Mouse (Mus musculus): ENCODE results near the gene Zfp219.
"Not testable (repeated sequence)": the region's sequence is repeated elsewhere in the genome, so short reads cannot be mapped to it uniquely, and the experiment has no call there.

Gene Zfp219

DNA sequence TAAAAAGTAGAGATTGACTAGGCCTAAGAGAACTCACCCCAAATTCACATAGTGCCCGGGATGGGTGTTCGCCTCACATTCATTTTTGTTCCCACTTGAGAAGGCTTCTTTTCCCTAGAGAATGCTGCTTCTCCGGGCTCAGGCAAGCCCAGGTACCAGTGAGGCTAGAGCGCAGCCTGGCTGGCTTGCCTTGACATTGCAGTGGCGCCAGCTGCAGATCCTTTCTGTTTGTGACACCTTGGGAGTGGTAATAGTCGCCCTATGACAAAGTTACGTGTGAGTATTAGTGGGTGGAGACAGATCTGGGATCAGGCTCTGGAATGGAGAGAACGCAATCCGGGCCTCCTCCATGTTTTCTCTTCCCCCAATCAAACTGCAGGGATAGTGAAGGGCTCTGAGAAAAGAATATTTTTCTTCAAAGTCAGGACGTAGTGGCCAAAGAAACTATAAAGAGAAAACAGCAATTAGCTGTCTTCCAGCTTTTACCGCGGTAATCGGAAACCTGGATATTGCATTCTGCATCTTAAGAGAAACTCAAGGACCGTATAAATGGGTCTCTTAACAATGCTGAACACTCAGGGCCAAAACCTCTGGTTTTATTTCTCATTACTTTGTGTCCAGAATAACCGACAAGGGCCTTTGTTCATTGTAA is at the start of gene Zfp219:
Zfp219 (minus strand) TSS at position 248 of the 652 bp plus-strand sequence.
- DNase-seq (ENCODE audit: low spot score in 2 of 2) = peak in 1 of 2 experiments; percentile 56

DNA sequence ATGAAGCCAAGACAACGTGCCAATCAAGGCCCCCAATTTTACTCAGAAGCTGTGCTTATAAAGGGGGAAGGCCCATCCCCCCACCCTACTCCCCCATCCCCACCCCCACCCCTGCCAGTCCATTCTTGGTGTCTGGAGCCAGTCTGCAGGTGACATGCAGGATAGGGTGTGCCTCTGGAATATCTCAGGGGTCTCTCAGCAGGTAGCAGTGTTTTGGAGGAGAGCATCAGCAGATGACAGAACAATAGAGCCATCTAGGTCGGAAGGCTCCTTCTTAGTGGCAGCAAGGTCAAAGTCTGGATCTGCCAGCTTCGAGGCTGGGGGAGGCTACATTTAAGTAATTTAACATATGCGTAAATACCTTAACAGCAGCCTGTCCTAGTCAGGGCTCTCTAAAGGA is 45.6 kb upstream of the Zfp219 start:
- no peak for DNase-seq (ENCODE audit: low spot score in 2 of 2)

DNA sequence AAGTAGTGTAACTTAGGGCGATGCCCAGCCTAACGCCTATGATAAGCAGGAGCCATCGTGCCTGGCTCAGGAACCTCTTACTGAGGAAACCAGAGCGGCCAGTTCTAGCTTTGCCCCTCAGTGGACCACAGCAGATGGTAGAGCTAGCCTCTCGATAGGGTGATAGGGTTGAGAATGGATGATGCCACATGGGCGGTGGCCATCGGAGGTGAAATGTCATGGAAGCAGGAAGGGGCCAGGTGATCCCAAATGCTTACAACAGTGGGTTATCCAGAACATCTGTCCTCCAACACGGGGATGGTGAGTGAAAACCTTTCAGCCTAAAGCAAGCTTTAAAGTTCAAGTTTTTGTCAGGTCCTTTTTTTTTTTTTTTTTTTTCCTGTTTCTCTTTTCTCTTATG is 41.3 kb upstream of the Zfp219 start:
- DNase-seq (ENCODE audit: low spot score in 2 of 2) = no peak

DNA sequence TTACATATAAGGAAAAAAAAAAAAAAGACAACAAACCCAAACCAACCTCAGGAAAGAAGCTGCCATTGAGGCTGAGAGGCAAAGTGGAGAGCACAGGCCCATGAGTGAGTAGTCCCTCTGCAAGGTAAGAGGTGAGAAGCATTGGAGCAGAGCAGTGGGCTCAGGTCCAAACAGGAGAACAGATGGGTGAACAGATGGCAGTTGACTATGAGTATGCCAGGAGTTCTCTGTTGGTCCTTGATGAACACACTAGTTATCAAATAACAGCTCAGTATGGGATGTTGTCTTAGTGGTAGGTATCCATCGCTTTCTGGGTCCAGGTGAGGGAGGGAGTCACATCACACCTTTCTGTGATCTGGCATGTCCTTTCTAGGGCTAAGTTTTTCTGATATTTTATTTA is 40.3 kb upstream of the Zfp219 start:
- DNase-seq (ENCODE audit: low spot score in 2 of 2) = peak in 1 of 2 experiments; percentile 51

DNA sequence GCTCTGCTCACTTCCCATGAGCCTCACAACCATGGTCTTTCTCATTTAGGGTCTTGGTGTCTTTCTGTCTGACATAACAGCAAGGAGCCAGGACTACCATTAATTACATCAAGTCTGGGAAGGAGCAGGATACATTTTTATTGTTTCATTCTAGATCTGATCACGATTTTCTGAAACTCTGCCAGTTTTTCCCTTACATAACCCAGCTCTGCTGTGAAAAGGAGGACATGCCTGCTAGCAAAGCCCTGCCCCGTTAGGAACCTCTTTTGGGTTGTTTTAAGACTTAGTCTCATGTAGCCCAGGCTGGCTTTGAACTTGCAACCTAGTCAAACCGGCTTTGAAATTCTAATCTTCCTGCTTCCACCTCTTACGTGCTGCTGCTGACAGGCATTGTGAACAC is 39.4 kb upstream of the Zfp219 start:
- no peak for DNase-seq (ENCODE audit: low spot score in 2 of 2)

DNA sequence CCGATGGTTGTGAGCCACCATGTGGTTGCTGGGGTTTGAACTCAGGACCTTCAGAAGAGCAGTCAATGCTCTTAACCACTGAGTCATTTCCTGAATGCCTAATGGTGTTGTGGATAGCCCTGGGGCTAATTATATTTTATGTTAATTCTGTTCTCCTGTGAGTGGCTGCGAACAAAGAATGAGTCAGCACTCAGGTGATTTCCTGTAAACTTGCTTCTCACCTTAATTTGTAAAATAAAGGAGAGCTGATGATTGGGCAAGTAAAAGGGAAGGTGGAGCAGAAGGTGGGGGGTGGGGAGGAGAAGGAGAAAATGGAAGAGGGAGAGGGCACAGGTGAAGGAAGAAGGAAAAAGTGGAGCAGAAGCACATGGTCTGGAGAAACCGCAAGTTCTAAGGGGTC is 32.2 kb upstream of the Zfp219 start:
- not testable (repeated sequence) for DNase-seq (ENCODE audit: low spot score in 2 of 2)

DNA sequence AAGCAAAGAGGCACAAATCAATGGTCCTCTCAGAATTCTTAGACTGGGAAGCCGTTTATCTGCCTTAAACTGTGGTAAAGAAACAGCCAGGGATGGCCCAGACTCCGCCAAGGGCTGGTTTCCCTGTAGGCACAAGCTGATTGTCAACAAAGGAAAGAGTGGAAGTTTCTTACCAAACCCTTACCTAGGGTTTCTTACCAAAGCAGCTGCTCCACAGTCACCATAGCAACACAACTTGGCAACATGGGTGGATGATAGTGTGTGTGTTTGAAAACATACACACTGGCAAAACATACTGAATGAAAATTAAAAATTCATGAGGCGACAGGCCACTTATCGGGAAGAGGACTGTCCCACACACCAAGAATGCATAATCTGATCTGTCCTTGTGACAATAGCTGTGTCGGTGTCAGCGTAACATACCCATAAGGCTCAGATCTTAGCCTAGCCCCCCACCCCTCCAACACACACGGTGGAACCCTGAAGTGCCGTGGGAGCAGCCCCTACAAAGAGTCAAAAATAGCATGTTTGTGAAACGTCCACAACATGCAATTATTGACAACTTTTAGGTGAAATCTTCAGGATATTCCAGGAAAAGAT is 25.5 kb upstream of the Zfp219 start:
- DNase-seq (ENCODE audit: low spot score in 2 of 2) = no peak

DNA sequence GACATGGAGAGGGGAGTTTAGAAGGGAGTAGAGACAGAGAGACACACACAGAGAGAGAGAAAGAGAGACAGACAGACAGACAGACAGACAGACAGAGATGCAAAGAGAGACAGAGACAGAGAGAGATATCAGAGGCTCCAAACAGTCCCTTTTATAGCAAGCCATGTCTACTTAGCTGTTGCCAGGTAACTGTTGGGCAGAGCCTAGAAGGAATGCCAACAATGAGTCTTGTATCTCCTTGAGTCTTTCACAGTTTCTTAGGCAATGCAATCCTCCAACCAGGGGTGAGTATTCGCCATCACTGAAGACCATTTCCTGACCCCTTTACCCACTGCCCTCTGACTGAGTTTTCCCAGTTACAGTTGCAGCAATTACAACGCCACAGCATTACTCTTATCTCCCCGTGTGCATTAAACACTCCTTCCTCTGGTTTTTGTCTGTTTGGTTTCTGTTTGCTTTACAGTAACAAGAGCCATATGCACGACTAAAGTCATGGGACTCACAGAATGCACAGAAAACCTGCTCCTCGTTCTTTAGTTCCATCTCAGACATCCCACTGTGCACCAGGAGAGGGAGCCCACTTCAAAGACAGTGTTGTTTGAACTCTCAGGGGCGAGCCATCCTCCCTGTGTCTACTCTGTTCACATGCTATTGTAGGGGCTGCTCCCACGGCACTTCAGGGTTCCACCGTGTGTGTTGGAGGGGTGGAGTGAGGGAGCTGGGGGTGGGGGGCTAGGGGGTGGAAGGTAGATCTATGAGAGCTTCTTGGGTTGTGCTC is 24.6 kb upstream of the Zfp219 start:
- DNase-seq (ENCODE audit: low spot score in 2 of 2) = peak in 1 of 2 experiments; percentile 22

DNA sequence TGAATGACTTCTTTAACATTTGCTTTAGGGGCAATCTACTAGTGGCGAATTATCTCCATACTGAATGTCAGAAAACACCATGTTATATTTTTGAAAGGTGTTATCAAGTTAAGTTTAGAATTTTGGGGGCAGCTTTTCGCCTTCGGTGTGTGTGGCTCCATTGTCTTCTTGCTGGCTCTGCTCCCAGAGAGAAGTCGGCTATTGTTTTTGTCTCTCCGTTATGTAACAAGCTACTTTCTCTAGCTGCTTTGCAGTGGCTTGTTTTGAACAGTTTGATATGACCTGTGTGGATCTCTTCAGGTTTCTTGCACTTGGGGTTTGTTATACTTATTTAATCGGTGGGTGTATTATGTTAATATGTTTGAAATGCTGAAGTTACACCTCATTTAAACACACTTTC is 22.9 kb upstream of the Zfp219 start:
- DNase-seq (ENCODE audit: low spot score in 2 of 2) = no peak

DNA sequence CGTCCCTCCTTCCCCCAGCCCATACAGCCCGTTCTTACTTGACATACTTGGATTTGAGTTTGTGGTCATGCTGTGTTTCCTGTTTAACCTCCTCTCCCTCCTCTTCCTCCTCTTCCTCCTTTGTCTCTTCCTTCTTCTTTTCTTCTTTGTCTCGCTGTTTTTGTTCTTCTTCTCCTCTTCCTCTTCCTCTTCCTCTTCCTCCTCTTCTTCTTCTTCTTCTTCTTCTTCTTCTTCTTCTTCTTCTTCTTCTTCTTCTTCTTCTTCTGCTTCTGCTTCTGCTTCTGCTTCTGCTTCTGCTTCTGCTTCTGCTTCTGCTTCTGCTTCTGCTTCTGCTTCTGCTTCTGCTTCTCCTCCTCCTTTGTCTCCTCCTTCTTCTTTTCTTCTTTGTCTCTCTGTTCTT is 21.8 kb upstream of the Zfp219 start, which contains the start of gene Olfr221:
Olfr221 (minus strand) TSS at position 101 of the 400 bp plus-strand sequence.
- DNase-seq (ENCODE audit: low spot score in 2 of 2) = not testable (repeated sequence)

DNA sequence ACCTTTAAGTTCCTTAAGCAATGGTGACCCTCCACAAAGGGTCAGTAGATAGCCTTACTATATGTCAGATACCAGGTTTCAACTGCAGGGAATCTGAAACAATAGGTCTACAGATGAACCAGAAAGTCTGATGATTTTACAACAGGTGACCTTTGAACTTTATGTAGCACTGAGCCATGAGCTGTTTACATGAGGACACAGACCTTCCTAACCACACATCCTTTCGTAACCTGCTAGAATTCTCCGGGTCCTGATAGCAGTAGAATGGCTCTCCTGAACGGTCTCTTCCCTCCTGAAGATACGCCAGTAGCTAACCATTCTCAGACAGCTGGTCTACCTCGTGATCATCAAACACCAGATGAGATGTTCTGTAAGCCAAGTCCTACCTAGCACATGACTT is 18.8 kb upstream of the Zfp219 start:
- no peak for DNase-seq (ENCODE audit: low spot score in 2 of 2)

DNA sequence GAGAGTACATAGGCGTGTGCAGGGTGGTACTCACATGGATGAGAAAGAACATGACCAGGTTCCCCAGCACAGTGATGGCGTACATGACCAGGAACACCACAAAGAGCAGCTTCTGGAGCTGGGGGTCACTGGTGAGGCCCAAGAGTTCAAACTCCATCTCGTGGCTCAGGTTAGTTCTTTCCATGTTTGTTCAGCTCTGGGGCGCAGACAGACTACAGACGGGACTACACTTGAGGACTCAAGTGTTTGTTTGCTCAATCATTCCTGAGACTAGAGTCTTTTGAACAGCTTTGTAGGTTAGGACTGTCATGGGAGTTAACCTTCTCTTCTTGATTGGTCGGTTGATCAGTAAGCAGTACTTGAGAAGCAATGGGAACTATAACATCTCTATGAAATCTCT is 15.4 kb upstream of the Zfp219 start:
- DNase-seq (ENCODE audit: low spot score in 2 of 2) = no peak

DNA sequence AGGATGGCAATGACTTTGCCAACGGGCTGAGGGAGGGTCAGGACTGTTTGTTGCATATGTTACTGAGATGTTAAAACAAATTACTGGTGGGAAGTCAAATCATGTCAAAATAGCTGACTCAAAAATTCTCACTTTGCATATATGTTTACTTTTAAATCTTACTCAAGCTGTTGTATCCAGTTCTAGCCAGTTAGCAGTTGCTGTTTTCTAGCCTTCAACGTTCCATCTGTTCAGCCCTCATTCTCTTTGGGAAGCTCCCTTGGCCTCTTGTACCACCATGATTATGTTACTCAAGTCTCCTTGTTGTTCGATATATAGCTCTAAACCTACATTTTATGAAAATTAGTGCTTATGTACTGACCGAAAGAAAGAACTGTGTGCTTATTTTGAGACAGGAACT is 5.8 kb upstream of the Zfp219 start:
- no peak for DNase-seq (ENCODE audit: low spot score in 2 of 2)

DNA sequence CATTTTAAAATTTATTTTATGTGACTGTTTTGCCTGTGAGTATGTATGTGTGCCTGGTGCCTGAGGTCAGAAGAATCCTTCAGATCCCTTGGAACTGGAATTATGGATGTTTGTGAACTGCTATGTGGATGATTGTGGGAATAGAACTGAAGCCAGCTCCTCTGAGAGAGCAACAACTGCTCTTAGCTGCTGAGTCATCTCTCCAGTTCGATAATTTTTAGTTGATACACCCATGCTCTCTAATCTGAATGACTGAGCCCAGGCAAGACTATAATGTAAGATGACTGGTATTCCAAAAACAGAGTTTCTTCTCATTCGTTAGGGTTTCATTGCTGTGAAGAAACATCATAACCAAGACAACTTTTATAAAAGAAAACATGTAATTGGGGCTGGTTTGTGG is 3.6 kb upstream of the Zfp219 start:
- no peak for DNase-seq (ENCODE audit: low spot score in 2 of 2)

DNA sequence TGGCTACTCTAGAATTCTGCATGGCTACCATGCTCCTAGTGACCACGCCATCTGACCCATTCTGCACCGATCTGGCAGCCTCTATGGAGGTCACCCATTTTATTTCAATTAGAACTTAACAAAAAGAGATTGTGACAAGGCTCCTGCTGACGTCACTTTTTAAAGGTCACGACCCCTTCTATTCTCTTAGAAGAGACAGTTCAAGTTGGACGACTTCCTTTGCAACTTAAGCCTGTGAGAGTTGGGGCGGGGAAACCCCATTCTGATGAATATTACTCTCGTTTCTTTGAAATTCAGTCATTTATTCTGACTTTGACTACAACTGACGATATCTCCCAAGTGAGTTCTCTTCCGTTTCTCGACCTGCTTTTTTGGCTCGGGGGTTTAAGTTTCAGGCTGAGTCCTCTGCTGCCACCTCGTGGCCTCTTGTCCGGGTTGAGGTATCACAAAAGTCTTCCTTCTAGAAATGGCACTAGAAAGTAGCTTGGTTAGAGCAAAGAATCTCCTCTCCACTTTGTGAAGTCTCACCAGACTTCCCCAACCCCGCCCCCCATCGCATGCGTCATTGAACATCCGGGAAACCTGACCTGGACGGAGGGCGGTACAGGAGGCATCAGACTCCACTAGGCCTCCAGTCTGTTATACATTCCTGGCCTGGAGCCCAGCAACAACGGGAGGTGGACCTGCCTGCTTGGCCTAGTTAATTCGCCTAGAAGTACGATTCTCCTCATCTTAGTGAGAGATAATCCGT is 2.4 kb upstream of the Zfp219 start:
- DNase-seq (ENCODE audit: low spot score in 2 of 2) = peak; percentile 81 to 90

DNA sequence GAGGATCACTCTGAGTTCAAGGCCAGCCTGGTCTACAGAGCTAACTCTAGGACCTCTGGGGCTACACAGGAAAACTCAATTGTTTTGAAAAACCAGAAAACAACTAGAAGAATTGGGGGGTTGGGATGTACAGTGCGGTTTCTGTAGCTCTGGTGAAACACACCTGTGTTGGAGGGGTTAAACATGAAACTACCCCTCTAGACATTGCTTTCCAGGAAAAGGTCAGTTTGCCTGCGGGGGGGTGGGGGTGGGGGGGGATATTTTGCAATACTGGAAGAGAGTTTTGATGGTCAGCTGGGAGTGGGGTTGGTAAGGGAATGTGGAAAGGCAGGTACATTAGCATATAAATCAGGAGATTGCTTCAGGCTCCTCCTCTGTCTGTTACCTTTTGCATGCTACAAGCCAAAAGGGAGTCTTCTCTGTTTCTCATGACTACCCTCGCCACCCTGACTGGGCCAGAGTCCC is 1.7 kb upstream of the Zfp219 start:
- DNase-seq (ENCODE audit: low spot score in 2 of 2) = no peak

DNA sequence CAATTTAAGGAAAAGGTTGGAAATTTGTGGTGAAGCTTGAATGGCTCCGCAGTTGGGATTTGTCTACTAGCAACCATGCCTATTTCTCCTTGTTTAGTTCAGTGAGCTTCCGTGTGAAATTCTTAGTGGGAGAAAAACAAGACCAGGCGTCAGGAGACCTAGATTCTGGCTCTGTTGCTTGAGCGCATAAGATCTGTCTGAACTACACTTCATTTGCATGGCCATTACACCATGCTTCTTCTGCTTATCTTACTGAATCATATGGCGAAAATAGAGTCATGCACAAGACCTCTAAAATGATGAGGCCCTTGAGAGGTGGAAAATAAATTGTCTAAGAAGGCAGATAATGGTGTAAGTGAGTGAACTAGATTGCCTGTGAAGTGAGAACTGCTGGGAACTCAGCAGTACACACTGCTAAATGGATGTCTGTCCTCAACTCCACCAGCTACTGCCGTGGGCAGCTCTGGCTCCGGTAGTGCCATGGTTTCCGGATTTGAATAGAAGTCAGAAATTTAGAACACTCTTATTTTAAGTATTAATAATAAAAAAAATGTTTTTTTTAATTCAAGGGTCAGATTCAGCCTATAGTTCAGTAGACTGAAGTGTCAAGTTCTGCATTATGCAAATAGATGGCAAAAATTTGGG is 1.2 kb upstream of the Zfp219 start:
- no peak for DNase-seq (ENCODE audit: low spot score in 2 of 2)

DNA sequence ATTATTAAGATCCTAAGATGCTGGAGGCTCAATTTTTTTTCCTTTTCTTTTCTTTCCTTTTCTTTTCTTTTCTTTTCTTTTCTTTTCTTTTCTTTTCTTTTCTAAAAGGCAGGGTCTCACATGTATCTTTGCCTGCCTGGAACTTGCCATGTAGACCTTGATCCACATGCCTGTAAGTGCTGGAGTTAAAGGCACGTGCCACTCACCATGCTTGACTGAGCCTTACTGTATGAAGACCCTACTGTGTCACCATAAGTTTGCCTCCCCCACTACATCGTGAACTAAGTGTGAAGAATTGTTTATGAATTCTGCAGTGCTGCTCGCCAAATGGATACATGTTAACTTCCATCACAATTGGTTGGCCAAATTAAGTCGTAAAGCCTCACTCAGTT is 601 bp upstream of the Zfp219 start:
- DNase-seq (ENCODE audit: low spot score in 2 of 2) = no peak

DNA sequence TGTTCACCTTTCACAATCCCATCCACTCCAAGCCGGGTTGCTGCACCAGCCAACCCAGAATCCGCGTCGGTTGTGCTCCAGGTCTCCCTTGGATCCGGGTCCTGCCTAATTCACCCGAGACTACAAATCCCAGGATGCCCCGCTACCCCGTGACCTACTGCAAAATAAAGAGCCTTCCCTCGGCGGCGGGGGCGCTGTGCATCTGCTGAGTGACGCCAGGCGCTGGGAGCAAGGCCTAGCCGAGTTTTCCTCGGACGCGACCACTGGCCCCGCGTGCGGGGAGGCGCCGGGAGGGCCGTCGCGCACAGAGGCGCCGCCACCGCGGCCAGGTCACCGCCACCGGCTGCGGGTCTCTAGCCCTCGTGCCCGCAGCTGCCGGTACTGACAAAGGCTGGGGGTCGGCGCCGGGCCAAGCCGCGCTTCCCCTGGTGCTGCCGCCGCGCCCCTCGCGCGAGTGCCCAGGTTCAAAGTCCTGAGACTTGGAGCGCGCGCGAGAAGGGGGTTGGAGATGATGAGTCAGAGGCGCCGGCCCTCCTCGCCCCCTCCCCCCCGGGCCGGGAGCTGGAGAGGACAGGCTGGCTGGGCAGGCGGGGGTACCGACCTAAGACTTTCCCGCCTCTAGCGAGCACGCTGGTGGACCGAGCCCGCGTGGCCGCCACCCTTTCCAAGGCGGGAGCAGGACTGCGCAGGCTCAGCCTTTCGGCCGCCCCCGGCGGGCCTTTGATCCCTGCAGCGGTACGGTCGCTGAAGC is 768 bp downstream of the Zfp219 start:
- DNase-seq (ENCODE audit: low spot score in 2 of 2) = peak; percentile 96

DNA sequence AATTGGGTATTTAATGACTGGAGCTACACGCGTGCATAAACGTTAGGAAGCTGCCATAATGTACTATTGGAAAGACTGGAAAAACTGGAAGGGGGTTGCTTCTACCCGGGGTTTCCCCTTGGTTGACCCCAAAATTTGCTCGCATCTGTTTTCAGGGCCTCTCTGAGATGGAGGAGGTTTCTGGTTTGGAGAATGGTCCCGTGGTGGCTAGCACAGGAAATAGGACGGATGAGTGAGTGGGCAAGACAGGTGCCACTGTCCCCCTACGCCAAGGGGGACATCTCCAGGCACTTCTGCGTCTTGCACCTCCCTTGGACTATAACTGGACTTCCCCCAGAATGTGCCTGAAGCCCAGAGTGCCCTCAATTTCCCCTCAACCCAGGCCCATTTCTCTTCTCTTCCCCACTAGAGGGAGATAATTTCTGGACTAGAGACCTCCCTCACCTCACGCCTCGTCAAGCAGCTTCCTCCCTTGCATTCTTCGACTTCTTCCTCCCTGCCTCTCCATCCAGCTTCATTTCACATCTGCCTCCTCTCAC is 1.4 kb downstream of the Zfp219 start:
- DNase-seq (ENCODE audit: low spot score in 2 of 2) = no peak
